Mouse (Mus musculus): ENCODE data around the gene Spata48. TPM values are rescaled to one million over a fixed set of nuclear protein-coding genes. Genes with fewer than 3 reads are reported as not detected.

Gene Spata48
- total RNA-seq (2023), result 1 to 10 TPM in 1 of 2 experiments, under 1 TPM in 1; 0.61 to 2.3 TPM

DNA sequence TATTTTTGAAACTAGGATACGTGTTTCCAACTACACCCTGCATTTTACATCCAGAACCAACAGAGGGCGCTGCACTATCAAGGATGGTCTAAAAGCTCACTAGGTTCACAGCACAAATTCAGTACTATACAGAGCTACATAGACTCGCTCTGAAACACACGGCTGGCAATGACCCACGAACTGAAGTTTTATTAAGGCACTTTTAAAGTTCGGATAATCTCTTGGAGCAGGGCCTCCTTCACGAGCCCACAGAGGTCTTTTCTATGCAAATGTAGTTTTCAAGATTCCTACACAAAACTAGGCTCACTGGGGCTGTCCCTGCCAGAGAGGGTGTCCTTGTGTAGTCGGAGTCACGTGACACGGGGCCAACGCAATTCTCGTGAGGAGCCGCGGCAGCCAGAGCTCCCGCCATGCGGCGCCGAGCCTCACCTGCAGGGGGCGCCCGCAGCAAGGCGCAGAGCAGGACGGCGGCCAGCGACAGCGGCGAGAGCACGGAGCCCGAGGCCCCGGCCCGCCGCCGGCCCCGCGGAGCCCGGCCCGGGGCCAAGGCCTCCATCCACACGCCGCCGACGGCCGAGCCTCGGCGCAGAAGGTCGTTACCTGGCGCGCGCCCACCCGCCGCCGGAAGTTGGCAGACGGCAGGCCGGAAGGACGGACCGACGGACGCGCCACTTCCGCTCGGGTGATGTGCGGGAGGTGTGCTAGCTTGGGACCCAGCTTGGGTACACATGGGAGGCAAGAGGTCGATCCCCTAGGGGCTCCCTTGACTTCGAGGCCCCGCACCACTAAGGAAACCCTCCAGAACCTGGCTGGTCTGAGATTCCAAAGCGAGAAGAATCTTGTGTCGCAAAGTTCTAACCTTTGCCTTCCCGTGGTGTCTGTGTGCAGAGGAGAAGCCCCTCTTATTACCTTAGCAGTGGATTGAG lies at the start of gene Spata48, which contains the start of gene Zpbp:
TSS of gene Spata48 (plus strand) at position 460 of the 926 bp plus-strand sequence.
TSS of gene Zpbp (minus strand) at position 774 of the 926 bp plus-strand sequence.

Other genes starting within 250 kb of the Spata48 start
- under 1 TPM; 0.10 to 0.30 TPM for gene Zpbp, start 314 bp downstream of the Spata48 start, total RNA-seq (2023)
- not detected for gene 4930512M02Rik, start 165.7 kb downstream of the Spata48 start, total RNA-seq (2023)
- gene Ikzf1, start 222.9 kb downstream of the Spata48 start, total RNA-seq (2023), result 100 to 1,000 TPM; 255 to 264 TPM